Mouse (Mus musculus) MEL (cell line): ENCODE measurements around the gene Vps18.

Source experiments
- CHD2 ChIP-seq: IDR thresholded peaks from 2 replicates; pipeline ENCODE4 v1.6.1; 2011; ENCODE audit warnings: low read length, improper control_type of control experiment
- CTCF ChIP-seq, 3 experiments: IDR thresholded peaks in 2 of 3; conservative IDR thresholded peaks in 1 of 3; 2 replicates each; pipeline ENCODE4 v1.5.1; 2011 to 2012; ENCODE audit warnings: low read length in 3 of 3, low read depth in 2 of 3, mild to moderate bottlenecking in 2 of 3, improper control_type of control experiment in 1 of 3, inconsistent platforms in 1 of 3, mixed read lengths in 1 of 3, moderate library complexity in 1 of 3; ENCODE audit not compliant: control insufficient read depth in 1 of 3, insufficient read depth in 1 of 3, poor library complexity in 1 of 3, severe bottlenecking in 1 of 3
- ETS1 ChIP-seq: IDR thresholded peaks from 2 replicates; pipeline ENCODE4 v1.6.1; 2012; ENCODE audit warnings: low read depth, mild to moderate bottlenecking, inconsistent platforms, low read length, improper control_type of control experiment, moderate library complexity
- HCFC1 ChIP-seq: IDR thresholded peaks from 2 replicates; pipeline ENCODE4 v1.6.1; 2012; ENCODE audit warnings: low read depth, mild to moderate bottlenecking, inconsistent platforms, low read length, improper control_type of control experiment, moderate library complexity
- MAX ChIP-seq: IDR thresholded peaks from 2 replicates; pipeline ENCODE4 v1.6.1; 2011; ENCODE audit warnings: low read length, improper control_type of control experiment
- MEF2A ChIP-seq: IDR thresholded peaks from 2 replicates; pipeline ENCODE4 v1.6.1; 2014; ENCODE audit warnings: low read depth, mild to moderate bottlenecking, inconsistent platforms, low read length, improper control_type of control experiment; ENCODE audit not compliant: poor library complexity, insufficient replicate concordance, severe bottlenecking; ENCODE audit errors: extremely low read depth
- MXI1 ChIP-seq: IDR thresholded peaks from 2 replicates; pipeline ENCODE4 v1.6.1; 2011; ENCODE audit warnings: mild to moderate bottlenecking, low read depth, low read length, improper control_type of control experiment
- MYB ChIP-seq: IDR thresholded peaks from 2 replicates; pipeline ENCODE4 v1.6.1; 2011; ENCODE audit warnings: mild to moderate bottlenecking, low read depth, low read length, improper control_type of control experiment
- NRF1 ChIP-seq: IDR thresholded peaks from 2 replicates; pipeline ENCODE4 v1.6.1; 2014; ENCODE audit warnings: low read depth, mild to moderate bottlenecking, inconsistent platforms, low read length, improper control_type of control experiment, moderate library complexity; ENCODE audit not compliant: poor library complexity, insufficient read depth, severe bottlenecking
- POLR2A ChIP-seq, 2 experiments: IDR thresholded peaks; 2 replicates each; pipeline ENCODE4 v1.6.1; 2011 to 2012; ENCODE audit warnings: low read length in 2 of 2, mild to moderate bottlenecking in 2 of 2, control low read depth in 1 of 2, improper control_type of control experiment in 1 of 2, low read depth in 1 of 2, moderate library complexity in 1 of 2; ENCODE audit not compliant: control insufficient read depth in 1 of 2, insufficient read depth in 1 of 2, poor library complexity in 1 of 2
- POLR2AphosphoS2 ChIP-seq: IDR thresholded peaks from 2 replicates; pipeline ENCODE4 v1.6.1; 2011; ENCODE audit warnings: low read length, improper control_type of control experiment
- RCOR1 ChIP-seq: IDR thresholded peaks from 2 replicates; pipeline ENCODE4 v1.6.1; 2012; ENCODE audit warnings: low read depth, mild to moderate bottlenecking, inconsistent platforms, low read length, improper control_type of control experiment

- TF ChIP-seq NRF1: no peak
- no peak for TF ChIP-seq POLR2AphosphoS2
- peak; percentile 56 to 94 (median 84); a peak in 5 of 6 replicates for TF ChIP-seq CTCF (IDR thresholded peaks at IDR 0.05 in 2 of 3, conservative IDR thresholded peaks at IDR 0.05 in 1 of 3; ENCODE audit: control insufficient read depth in 1 of 3, insufficient read depth in 1 of 3, low read depth in 2 of 3, low read length in 3 of 3, poor library complexity in 1 of 3, severe bottlenecking in 1 of 3)
- no peak for TF ChIP-seq CHD2
- peak in 1 of 2 experiments; percentile 51; a peak in 1 of 4 replicates for TF ChIP-seq POLR2A (IDR thresholded peaks at IDR 0.05; ENCODE audit: control insufficient read depth in 1 of 2, insufficient read depth in 1 of 2, low read depth in 1 of 2, low read length in 2 of 2, poor library complexity in 1 of 2)
- TF ChIP-seq RCOR1: no peak
- TF ChIP-seq ETS1: no peak
- no peak for TF ChIP-seq MYB
- TF ChIP-seq MEF2A: no peak
- TF ChIP-seq MXI1: peak; percentile 39; the same call in 1 of the 2 replicates
- peak; percentile 70 for TF ChIP-seq MAX
- 0 out of 2 replicates have a peak, but pooled peaks have one; percentile 30 for TF ChIP-seq HCFC1
These were observed 49.1 kb downstream of the Vps18 start for GRCm38 (mm10) chr2:119337425-119338265.
